In the genomic region with DNA sequence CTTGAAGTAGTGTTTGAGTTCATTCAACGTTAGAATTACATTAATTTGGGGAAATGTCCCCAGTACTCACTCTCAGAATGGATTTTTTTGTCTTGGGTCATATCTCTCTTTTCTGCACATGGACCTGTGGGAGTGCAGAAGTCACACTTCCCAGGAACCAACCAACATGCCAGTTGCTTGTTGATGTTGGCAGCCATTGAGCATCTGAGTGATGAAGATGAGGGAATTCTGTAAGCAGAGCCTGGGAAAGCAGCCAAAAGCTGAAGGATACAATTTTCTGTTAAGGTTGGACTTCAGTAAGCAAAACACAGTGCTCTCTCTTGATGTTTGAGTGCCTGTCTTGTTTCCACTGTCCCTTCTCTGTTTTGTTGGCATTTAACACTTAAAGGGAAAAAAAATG, we compare ENCODE assay signal across 27 mouse cellular contexts.
A peak's percentile ranks its signal among the peaks of the same experiment; 100 is the strongest.
DNase-seq lines count a peak whose midpoint lies in the region; ATAC-seq and TF ChIP-seq lines count a peak whose summit lies in the region.
"Had no signal": no experiment of that assay in that cellular context is flagged by ENCODE, and none has a peak within 500 bp of the region (broad histone marks: within the 10 kb centered on the region; RNA-seq: fewer than 3 reads in every experiment).

No protein-coding gene starts in this region.

- no peak overlapping the region for H3K4me3 ChIP-seq in left cerebral cortex, adult 2 months
- no peak overlapping the region for H3K4me3 ChIP-seq in midbrain, postnatal 0 days (ENCODE audit: low read depth, low read length)
- no peak overlapping the region for H3K4me3 ChIP-seq in midbrain, embryonic 15.5 days
- H3K4me3 ChIP-seq: embryonic facial prominence, embryonic 12.5 days; heart, embryonic 15.5 days; hindbrain, embryonic 12.5 days; limb, embryonic 12.5 days; stomach, embryonic 15.5 days had no signal

- peak overlapping the region; percentile 12; the same call in 1 of the 2 replicates for H3K27ac ChIP-seq in left cerebral cortex, adult 2 months
- H3K27ac ChIP-seq in midbrain, postnatal 0 days (ENCODE audit: low read depth, low read length) = no peak overlapping the region
- H3K27ac ChIP-seq in midbrain, embryonic 15.5 days = no peak overlapping the region
- H3K27ac ChIP-seq: embryonic facial prominence, embryonic 12.5 days; heart, embryonic 15.5 days; hindbrain, embryonic 12.5 days; kidney, postnatal 0 days; limb, embryonic 12.5 days; stomach, embryonic 15.5 days had no signal

- H3K36me3 ChIP-seq in midbrain, postnatal 0 days (ENCODE audit: insufficient read depth, low read length) = no peaks in the 10 kb centered on the region
- H3K36me3 ChIP-seq in midbrain, embryonic 15.5 days (replicated peaks) = no peaks in the 10 kb centered on the region
- H3K36me3 ChIP-seq: embryonic facial prominence, embryonic 12.5 days; heart, embryonic 15.5 days; hindbrain, embryonic 12.5 days; limb, embryonic 12.5 days; stomach, embryonic 15.5 days had no signal

- H3K27me3 ChIP-seq in midbrain, postnatal 0 days (ENCODE audit: insufficient read depth, low read length) = no peaks in the 10 kb centered on the region
- H3K27me3 ChIP-seq in midbrain, embryonic 15.5 days (replicated peaks) = no peaks in the 10 kb centered on the region
- H3K27me3 ChIP-seq: embryonic facial prominence, embryonic 12.5 days; heart, embryonic 15.5 days; hindbrain, embryonic 12.5 days; limb, embryonic 12.5 days; stomach, embryonic 15.5 days had no signal

- DNase-seq in cerebellum, adult 8-10 months = peak; percentile 20
- no peak for DNase-seq in cerebellum, postnatal 4 days (ENCODE audit: low spot score in 2 of 2)
- no peak for DNase-seq in left cerebral cortex, adult 2 months (ENCODE audit: extremely low spot score in 1 of 2, low spot score in 2 of 2)
- no peak for DNase-seq in left cerebral cortex, adult 11 months (ENCODE audit: low spot score)
- DNase-seq in midbrain, postnatal 0 days (ENCODE audit: low spot score) = peak; percentile 19
- DNase-seq in fibroblast of lung, adult 2 months (ENCODE audit: low read depth) = peak; percentile 8
- DNase-seq in gastrocnemius, adult 8-10 months (ENCODE audit: low spot score in 2 of 2) = no peak
- DNase-seq: adrenal gland, postnatal 14 days; gastrocnemius, postnatal 10 days; kidney, adult 8-10 months; kidney, postnatal 4 days; layer of hippocampus, adult 9-11 months; liver, postnatal 0 days; lung, postnatal 14 days; right cerebral cortex, postnatal 14 days had no signal

- H3K9me3 ChIP-seq in midbrain, postnatal 0 days (ENCODE audit: low read length) = no peaks in the 10 kb centered on the region
- no peaks in the 10 kb centered on the region for H3K9me3 ChIP-seq in midbrain, embryonic 15.5 days
- H3K9me3 ChIP-seq: embryonic facial prominence, embryonic 12.5 days; heart, embryonic 15.5 days; hindbrain, embryonic 12.5 days; limb, embryonic 12.5 days; stomach, embryonic 15.5 days had no signal

- 44% methylated on average over 1 of the region's 1 CpGs for WGBS in midbrain, postnatal 0 days
- 67% methylated on average over 1 of the region's 1 CpGs for WGBS in midbrain, embryonic 15.5 days

- no peak overlapping the region for H3K4me2 ChIP-seq in midbrain, postnatal 0 days (ENCODE audit: low read depth, low read length, poor library complexity, severe bottlenecking)
- no peak overlapping the region for H3K4me2 ChIP-seq in midbrain, embryonic 15.5 days
- H3K4me2 ChIP-seq: embryonic facial prominence, embryonic 12.5 days; heart, embryonic 15.5 days; hindbrain, embryonic 12.5 days; limb, embryonic 12.5 days; liver, embryonic 11.5 days; midbrain, embryonic 11.5 days; stomach, embryonic 15.5 days had no signal

- H3K9ac ChIP-seq in midbrain, postnatal 0 days (replicated peaks; ENCODE audit: low read length, poor library complexity, severe bottlenecking) = no peak overlapping the region
- H3K9ac ChIP-seq in midbrain, embryonic 15.5 days = no peak overlapping the region
- H3K9ac ChIP-seq: embryonic facial prominence, embryonic 12.5 days; heart, embryonic 15.5 days; hindbrain, embryonic 12.5 days; limb, embryonic 12.5 days; liver, postnatal 0 days; stomach, embryonic 15.5 days had no signal

- H3K4me1 ChIP-seq in midbrain, postnatal 0 days (ENCODE audit: insufficient read depth, low read length) = no peaks in the 10 kb centered on the region
- H3K4me1 ChIP-seq in midbrain, embryonic 15.5 days = no peaks in the 10 kb centered on the region
- H3K4me1 ChIP-seq: embryonic facial prominence, embryonic 12.5 days; heart, embryonic 15.5 days; hindbrain, embryonic 12.5 days; limb, embryonic 12.5 days; stomach, embryonic 15.5 days had no signal

- no peak for ATAC-seq in midbrain, postnatal 0 days (ENCODE audit: low FRiP score)
- no peak for ATAC-seq in midbrain, embryonic 15.5 days (replicated peaks)
- ATAC-seq: forebrain, embryonic 16.5 days; intestine, embryonic 16.5 days; liver, postnatal 0 days; Patski had no signal

- no peak for TF ChIP-seq CTCF in left cerebral cortex, adult 2 months (IDR thresholded peaks at IDR 0.05)
- no peak for TF ChIP-seq CTCF in midbrain, postnatal 0 days (IDR thresholded peaks at IDR 0.05)

- intact Hi-C loops in left cerebral cortex, adult 2 months (cut with DNase I) = no loop called here

Comparison
In these comparisons a context has a peak if more than half of its experiments do, and no peak if none do; other contexts are left out.
1. DNase-seq: peak in cerebellum, adult 8-10 months (single experiment), midbrain, postnatal 0 days (single experiment) and fibroblast of lung, adult 2 months (single experiment); none in cerebellum, postnatal 4 days (0 of 2), left cerebral cortex, adult 2 months (0 of 2), left cerebral cortex, adult 11 months (single experiment) and gastrocnemius, adult 8-10 months (0 of 2).